Mouse (Mus musculus): Measurements from ENCODE around the gene Tex44.

DNA sequence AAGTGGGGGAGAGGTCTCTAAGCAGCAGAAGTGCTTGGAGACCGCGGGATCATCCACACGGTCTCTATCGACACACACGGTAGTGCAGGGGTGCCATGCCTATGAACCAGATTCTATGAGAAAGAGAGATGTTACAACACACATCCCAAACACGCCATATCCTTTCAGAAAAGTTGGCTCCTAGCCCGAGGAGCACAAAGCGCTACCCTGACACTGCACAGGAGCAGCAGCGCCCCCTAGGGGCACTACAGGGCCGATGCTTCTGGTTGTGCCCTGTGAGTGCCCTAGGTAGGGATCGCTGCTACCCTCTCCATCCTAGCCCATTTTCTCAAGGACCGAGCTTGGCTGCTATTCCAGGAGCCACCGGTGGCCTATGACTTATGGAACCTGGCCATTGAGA, 45.1 kb upstream of the Tex44 start:
- TF ChIP-seq CTCF (IDR thresholded peaks at IDR 0.05; ENCODE audit: low read depth, low read length): peak; percentile 97
- no peak for TF ChIP-seq GATA1 (IDR thresholded peaks at IDR 0.05; ENCODE audit: borderline replicate concordance, low read length)
- TF ChIP-seq TAL1 (conservative IDR thresholded peaks at IDR 0.05; ENCODE audit: low read depth, low read length): no peak
- no peak for TF ChIP-seq GATA2 (IDR thresholded peaks at IDR 0.05; ENCODE audit: borderline replicate concordance, low read depth, low read length)
